Mouse (Mus musculus) brain, embryonic 14.5 days (tissue): ENCODE measurements around the gene Gli2.

ENCODE experiments used
- CTCF ChIP-seq: fragments of 200-500 bp; IDR thresholded peaks from 2 replicates; pipeline ENCODE4 v1.5.1; 2012; ENCODE audit warnings: inconsistent platforms, mild to moderate bottlenecking, moderate library complexity, borderline replicate concordance; ENCODE audit not compliant: insufficient read depth, insufficient read length; ENCODE audit errors: extremely low read depth
- POLR2A ChIP-seq: fragments of 200-500 bp; IDR thresholded peaks from 2 replicates; pipeline ENCODE4 v1.6.1; 2012; ENCODE audit warnings: mild to moderate bottlenecking, inconsistent platforms, borderline replicate concordance; ENCODE audit not compliant: poor library complexity, insufficient read depth, insufficient read length, severe bottlenecking; ENCODE audit errors: extremely low read depth

DNA sequence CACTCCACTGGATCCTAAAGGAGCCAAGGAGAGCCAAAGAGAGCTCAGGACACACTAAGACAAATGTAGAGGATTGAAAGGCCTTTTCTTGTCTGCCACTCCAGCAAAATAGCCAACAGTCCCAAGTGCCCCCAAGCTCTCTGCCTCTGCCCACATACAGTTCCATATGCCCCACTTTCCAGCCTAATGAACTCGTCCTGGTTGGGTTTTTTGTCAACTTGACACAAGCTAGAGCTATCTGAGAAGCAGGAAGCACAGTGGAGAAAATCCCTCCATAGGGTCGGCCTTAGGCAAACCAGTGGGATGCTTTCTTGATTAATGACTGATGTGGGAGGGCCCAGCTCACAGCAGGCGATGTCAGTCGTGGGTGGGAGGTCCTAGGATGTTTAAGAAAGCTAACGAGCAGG is 70.6 kb downstream of the Gli2 start:
- TF ChIP-seq CTCF (no peak), POLR2A (no peak)
